Mouse (Mus musculus): ENCODE data around the gene Ndst2. TPM values are rescaled to one million over a fixed set of nuclear protein-coding genes. Genes with fewer than 3 reads are reported as not detected.

The Ndst2 gene
- polyA plus RNA-seq, 1 experiment from 2014 or later = 29.2 TPM

- H3K36me3 ChIP-seq = peaks cover 76% of the 10 kb centered on the region
- whole genome bisulfite sequencing = 53% methylated on average over 12 of the region's 12 CpGs
- H3K9me3 ChIP-seq (replicated peaks) = no peaks in the 10 kb centered on the region
- H3K4me3 ChIP-seq = peak overlapping the region; percentile 94
- no peak for DNase-seq (ENCODE audit: low spot score)
- no peaks in the 10 kb centered on the region for H3K27me3 ChIP-seq (ENCODE audit: low read depth, poor library complexity, severe bottlenecking)
- H3K4me1 ChIP-seq = peaks cover 26% of the 10 kb centered on the region
- peak overlapping the region; percentile 97 for H3K27ac ChIP-seq
Measured at GRCm38 (mm10) chr14:20733041-20733951, 1.1 kb downstream of the Ndst2 start.

GRCm38 (mm10) chr14:20730853-20731602 lies 3.3 kb downstream of the Ndst2 start:
- Histone ChIP-seq H3K36me3 (peaks cover 76% of the 10 kb centered on the region), H3K4me1 (peaks cover 21% of the 10 kb centered on the region), H3K27me3 (ENCODE audit: low read depth, poor library complexity, severe bottlenecking) (no peaks in the 10 kb centered on the region), H3K9me3 (replicated peaks) (no peaks in the 10 kb centered on the region), H3K27ac (no peak overlapping the region), H3K4me3 (no peak overlapping the region)
- 88% methylated on average over 9 of the region's 9 CpGs for WGBS
- DNase-seq (ENCODE audit: low spot score) = no peak

- 92% methylated on average over 9 of the region's 9 CpGs for WGBS
- no peak for DNase-seq (ENCODE audit: low spot score)
- Histone ChIP-seq H3K27ac (no peak overlapping the region), H3K4me3 (no peak overlapping the region), H3K36me3 (peaks cover 77% of the 10 kb centered on the region), H3K4me1 (peaks cover 20% of the 10 kb centered on the region), H3K9me3 (replicated peaks) (no peaks in the 10 kb centered on the region), H3K27me3 (ENCODE audit: low read depth, poor library complexity, severe bottlenecking) (no peaks in the 10 kb centered on the region)
Measured at GRCm38 (mm10) chr14:20729871-20730270, 4.5 kb downstream of the Ndst2 start.

GRCm38 (mm10) chr14:20725660-20726339 lies 8.6 kb downstream of the Ndst2 start:
- Histone ChIP-seq H3K27me3 (ENCODE audit: low read depth, poor library complexity, severe bottlenecking) (no peaks in the 10 kb centered on the region), H3K36me3 (peaks cover 98% of the 10 kb centered on the region), H3K9me3 (replicated peaks) (no peaks in the 10 kb centered on the region), H3K4me1 (0 out of 2 replicates have a peak, but pooled peaks cover 4% of the 10 kb centered on the region), H3K27ac (no peak overlapping the region), H3K4me3 (no peak overlapping the region)
- DNase-seq (ENCODE audit: low spot score) = no peak
- 72% methylated on average over 6 of the region's 6 CpGs for WGBS

DNA sequence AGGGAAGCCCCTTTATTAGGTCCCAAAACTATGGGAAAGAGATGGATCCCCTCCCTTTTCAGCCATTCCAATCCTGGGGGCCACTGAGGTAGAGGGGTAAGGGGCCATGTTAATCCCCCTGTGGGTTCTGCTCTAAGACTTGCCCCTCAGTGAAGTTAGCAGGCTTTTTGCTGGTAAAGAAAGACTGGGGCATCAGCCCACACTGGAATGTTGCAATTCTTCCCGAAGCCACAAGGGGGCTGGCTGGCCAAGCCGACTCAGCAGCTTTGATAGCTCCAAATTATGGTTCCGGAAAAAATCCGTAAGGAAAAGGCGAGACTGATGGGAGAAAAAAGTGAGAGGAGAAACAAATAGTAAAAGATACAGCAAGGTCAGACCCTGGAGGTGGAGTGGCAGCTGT lies 10.3 kb downstream of the Ndst2 start:
- no peak overlapping the region for H3K27ac ChIP-seq
- H3K9me3 ChIP-seq (replicated peaks) = no peaks in the 10 kb centered on the region
- no peaks in the 10 kb centered on the region for H3K27me3 ChIP-seq (ENCODE audit: low read depth, poor library complexity, severe bottlenecking)
- 0 out of 2 replicates have a peak, but pooled peaks cover 4% of the 10 kb centered on the region for H3K4me1 ChIP-seq
- 39% methylated on average over 5 of the region's 5 CpGs for WGBS
- H3K36me3 ChIP-seq = peaks cover 98% of the 10 kb centered on the region
- no peak overlapping the region for H3K4me3 ChIP-seq
- DNase-seq (ENCODE audit: low spot score) = peak; percentile 76

DNA sequence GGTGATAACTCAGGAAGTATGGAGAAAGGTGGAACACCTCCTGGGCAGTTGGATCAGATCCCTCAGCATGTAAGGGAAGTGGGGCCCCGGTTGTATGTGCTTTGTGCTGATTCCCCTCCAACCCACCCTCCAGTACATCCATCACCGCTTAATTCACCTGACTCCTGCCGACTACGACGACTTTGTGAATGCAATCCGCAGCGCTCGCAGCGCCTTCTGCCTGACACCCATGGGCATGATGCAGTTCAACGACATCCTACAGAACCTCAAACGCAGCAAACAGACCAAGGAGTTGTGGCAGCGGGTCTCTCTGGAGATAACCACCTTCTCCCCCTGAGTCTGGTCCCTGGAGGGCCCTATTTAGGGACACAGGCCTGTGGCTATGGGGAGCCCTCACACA lies 11.4 kb downstream of the Ndst2 start:
- H3K4me1 ChIP-seq = 0 out of 2 replicates have a peak, but pooled peaks cover 4% of the 10 kb centered on the region
- H3K4me3 ChIP-seq = no peak overlapping the region
- no peak overlapping the region for H3K27ac ChIP-seq
- peaks cover 98% of the 10 kb centered on the region for H3K36me3 ChIP-seq
- DNase-seq (ENCODE audit: low spot score) = no peak
- WGBS = 92% methylated on average over 12 of the region's 12 CpGs
- no peaks in the 10 kb centered on the region for H3K9me3 ChIP-seq (replicated peaks)
- no peaks in the 10 kb centered on the region for H3K27me3 ChIP-seq (ENCODE audit: low read depth, poor library complexity, severe bottlenecking)

GRCm38 (mm10) chr14:20721371-20721770 lies 13.0 kb downstream of the Ndst2 start:
- Histone ChIP-seq H3K27ac (no peak overlapping the region), H3K27me3 (ENCODE audit: low read depth, poor library complexity, severe bottlenecking) (no peaks in the 10 kb centered on the region), H3K4me1 (0 out of 2 replicates have a peak, but pooled peaks cover 4% of the 10 kb centered on the region), H3K9me3 (replicated peaks) (no peaks in the 10 kb centered on the region), H3K36me3 (peaks cover 98% of the 10 kb centered on the region), H3K4me3 (no peak overlapping the region)
- WGBS = 97% methylated on average over 4 of the region's 4 CpGs
- no peak for DNase-seq (ENCODE audit: low spot score)

GRCm38 (mm10) chr14:20719767-20720166 lies 14.6 kb downstream of the Ndst2 start:
- 97% methylated on average over 12 of the region's 12 CpGs for whole genome bisulfite sequencing
- Histone ChIP-seq H3K4me1 (no peaks in the 10 kb centered on the region), H3K9me3 (replicated peaks) (no peaks in the 10 kb centered on the region), H3K4me3 (no peak overlapping the region), H3K36me3 (peaks cover 99% of the 10 kb centered on the region), H3K27ac (no peak overlapping the region), H3K27me3 (ENCODE audit: low read depth, poor library complexity, severe bottlenecking) (no peaks in the 10 kb centered on the region)
- DNase-seq (ENCODE audit: low spot score) = no peak

DNA sequence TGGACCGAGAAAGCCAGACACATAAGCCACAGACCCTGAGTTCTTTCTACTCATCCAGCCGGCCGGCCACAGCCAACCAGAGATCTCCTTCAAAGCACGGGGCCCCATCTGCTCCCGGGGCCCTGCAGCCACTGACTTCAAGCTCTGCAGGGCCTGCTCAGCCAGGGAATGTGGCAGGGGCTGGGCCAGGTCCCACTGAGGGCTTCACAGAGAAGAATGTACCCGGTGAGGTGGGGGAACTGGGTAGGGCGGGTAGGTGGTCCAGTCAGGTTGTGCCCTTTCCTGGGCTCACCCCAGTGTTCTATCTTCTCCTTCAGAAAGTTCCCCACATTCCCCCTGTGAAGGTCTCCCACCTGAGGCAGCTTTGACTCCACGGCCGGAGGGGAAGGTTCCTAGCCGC lies 15.9 kb downstream of the Ndst2 start:
- no peaks in the 10 kb centered on the region for H3K4me1 ChIP-seq
- peaks cover 99% of the 10 kb centered on the region for H3K36me3 ChIP-seq
- no peaks in the 10 kb centered on the region for H3K9me3 ChIP-seq (replicated peaks)
- no peak overlapping the region for H3K27ac ChIP-seq
- no peak overlapping the region for H3K4me3 ChIP-seq
- H3K27me3 ChIP-seq (ENCODE audit: low read depth, poor library complexity, severe bottlenecking) = no peaks in the 10 kb centered on the region
- WGBS = 94% methylated on average over 10 of the region's 10 CpGs
- DNase-seq (ENCODE audit: low spot score) = no peak

DNA sequence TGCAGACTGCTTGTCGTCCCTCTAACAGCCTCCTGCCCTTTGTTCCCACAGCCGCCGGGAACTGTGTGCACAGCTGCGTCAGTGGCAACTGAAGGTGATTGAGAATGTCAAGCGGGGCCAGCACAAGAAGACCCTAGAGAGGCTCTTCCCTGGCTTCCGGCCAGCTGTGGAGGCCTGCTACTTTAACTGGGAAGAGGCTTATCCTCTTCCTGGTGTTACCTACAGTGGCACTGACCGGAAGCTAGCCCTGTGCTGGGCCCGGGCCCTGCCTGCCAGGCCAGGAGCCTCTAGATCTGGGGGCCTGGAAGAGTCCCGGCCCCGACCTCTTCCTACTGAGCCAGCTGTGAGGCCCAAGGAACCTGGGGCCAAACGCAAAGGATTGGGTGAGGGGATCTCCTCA lies 20.5 kb downstream of the Ndst2 start:
- H3K9me3 ChIP-seq (replicated peaks) = no peaks in the 10 kb centered on the region
- no peak overlapping the region for H3K4me3 ChIP-seq
- DNase-seq (ENCODE audit: low spot score) = no peak
- WGBS = 82% methylated on average over 11 of the region's 11 CpGs
- H3K27ac ChIP-seq = no peak overlapping the region
- no peaks in the 10 kb centered on the region for H3K27me3 ChIP-seq (ENCODE audit: low read depth, poor library complexity, severe bottlenecking)
- peaks cover 11% of the 10 kb centered on the region for H3K4me1 ChIP-seq
- H3K36me3 ChIP-seq = peaks cover 94% of the 10 kb centered on the region

DNA sequence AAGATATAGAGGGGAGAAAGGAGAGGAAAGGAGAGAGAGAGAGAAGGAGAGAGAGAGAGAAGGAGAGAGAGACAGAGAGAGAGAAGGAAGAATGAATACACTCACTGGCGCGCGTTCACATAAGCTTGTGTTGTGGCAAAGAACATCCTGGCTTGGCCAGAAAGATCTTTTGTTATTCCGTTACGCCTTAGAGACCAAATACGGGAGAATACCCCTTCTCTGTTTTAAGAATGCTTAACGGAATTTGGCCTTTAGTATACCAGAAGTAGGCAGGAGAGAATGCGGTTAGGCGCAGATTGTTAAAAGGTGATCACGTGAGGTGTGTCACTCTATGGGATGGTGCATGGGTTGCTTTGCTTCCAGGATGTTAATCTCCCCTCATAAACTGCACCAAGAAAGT lies 26.1 kb downstream of the Ndst2 start:
- Histone ChIP-seq H3K36me3 (peaks cover 55% of the 10 kb centered on the region), H3K4me1 (peaks cover 24% of the 10 kb centered on the region), H3K9me3 (replicated peaks) (no peaks in the 10 kb centered on the region), H3K27me3 (ENCODE audit: low read depth, poor library complexity, severe bottlenecking) (no peaks in the 10 kb centered on the region), H3K4me3 (peak overlapping the region; percentile 99), H3K27ac (peak overlapping the region; percentile 95)
- DNase-seq (ENCODE audit: low spot score) = no peak
- 25% methylated on average over 10 of the region's 10 CpGs for WGBS

- Histone ChIP-seq H3K36me3 (peaks cover 48% of the 10 kb centered on the region), H3K27me3 (ENCODE audit: low read depth, poor library complexity, severe bottlenecking) (no peaks in the 10 kb centered on the region), H3K27ac (peak within 1 kb of the TSS; percentile 95), H3K4me3 (peak within 1 kb of the TSS; percentile 99), H3K9me3 (replicated peaks) (no peaks in the 10 kb centered on the region), H3K4me1 (peaks cover 24% of the 10 kb centered on the region)
- peak; percentile 94 for DNase-seq (ENCODE audit: low spot score)
- WGBS = under 1% methylated on average over 80 of the region's 80 CpGs
Measured at GRCm38 (mm10) chr14:20707201-20708190, 26.9 kb downstream of the Ndst2 start, which contains the start of gene Zswim8. Zswim8 (plus strand) TSS chr14:20707552.

All from limb, embryonic 10.5 days (tissue).